Mouse (Mus musculus) megakaryocyte, embryonic 14.5 days (primary cell): ENCODE measurements around the gene Gpc5.

ENCODE experiments used
- FLI1 ChIP-seq: IDR thresholded peaks from 2 replicates; pipeline ENCODE4 v1.6.1; 2012; ENCODE audit warnings: low read length, inconsistent platforms, mixed read lengths
- GATA1 ChIP-seq: IDR thresholded peaks from 3 replicates; pipeline ENCODE4 v1.6.1; 2012; ENCODE audit warnings: mixed read lengths, low read length, inconsistent platforms, borderline replicate concordance

DNA sequence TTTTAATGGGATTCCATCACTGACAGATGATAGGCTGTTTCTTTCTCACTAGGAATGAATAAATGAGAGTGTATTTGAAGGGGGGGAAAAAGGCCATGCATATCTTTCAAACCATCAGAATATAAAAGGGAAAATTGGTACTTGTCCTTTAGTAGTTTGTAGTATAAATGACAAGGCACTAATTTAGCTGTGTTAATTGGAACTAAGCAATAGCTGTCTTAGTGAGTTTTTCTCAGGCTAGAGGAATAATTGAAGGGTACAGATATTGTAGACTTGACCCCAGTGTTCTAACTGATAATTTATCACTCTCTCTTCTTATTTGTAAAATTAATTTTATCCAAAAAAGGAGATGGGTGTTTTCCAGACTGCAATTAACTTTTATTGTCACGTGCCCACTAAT is 654.0 kb downstream of the Gpc5 start:
- TF ChIP-seq GATA1 (no peak), FLI1 (no peak)
